Mouse (Mus musculus): ENCODE measurements around the gene Igfbpl1. TPM values are rescaled to one million over a fixed set of nuclear protein-coding genes. Genes with fewer than 3 reads are reported as not detected.

Gene Igfbpl1
- total RNA-seq, 2 experiments from 2014 or later = 37.1 to 43.7 TPM

DNA sequence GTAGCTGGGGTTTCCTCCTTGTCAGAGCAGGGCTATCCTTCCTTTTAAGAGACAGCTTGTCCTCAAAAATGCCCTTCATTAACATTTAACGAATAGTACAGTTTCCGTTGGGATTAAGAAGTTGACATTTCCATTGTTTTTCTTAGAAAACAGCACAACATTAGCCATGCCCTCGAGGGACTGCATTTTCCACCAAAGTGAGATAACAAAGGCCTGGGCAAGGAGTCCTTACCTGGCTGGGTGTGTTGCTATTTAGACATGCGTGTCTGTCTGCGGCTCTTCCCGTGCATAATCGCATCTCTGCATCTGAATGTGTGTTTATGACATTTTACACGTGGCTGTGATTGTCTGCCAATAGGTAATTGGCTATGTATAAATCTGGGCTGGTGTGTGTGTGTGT, 55.5 kb downstream of the Igfbpl1 start:
- no peak for DNase-seq (ENCODE audit: low spot score in 2 of 2)

DNA sequence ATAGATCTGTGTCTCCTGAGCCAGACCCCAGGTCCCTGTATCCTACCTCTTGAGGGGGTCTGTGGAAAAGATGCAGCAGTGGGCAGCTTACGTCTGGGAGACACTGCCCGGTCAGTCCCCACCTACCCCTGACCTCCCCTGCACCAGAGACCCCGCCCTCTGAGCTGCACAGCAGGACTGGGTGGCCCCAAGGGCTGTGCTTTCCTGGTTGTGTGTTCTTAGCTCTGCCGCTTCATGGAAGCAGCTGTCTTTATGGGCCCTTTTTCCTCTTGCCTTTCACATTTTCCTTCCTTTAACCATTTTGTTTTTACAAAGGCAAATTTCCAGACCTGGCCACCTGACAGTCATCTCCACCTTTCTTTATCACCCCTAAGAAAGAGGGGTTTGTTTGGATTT, 56.1 kb downstream of the Igfbpl1 start:
- no peak for DNase-seq (ENCODE audit: low spot score in 2 of 2)

DNA sequence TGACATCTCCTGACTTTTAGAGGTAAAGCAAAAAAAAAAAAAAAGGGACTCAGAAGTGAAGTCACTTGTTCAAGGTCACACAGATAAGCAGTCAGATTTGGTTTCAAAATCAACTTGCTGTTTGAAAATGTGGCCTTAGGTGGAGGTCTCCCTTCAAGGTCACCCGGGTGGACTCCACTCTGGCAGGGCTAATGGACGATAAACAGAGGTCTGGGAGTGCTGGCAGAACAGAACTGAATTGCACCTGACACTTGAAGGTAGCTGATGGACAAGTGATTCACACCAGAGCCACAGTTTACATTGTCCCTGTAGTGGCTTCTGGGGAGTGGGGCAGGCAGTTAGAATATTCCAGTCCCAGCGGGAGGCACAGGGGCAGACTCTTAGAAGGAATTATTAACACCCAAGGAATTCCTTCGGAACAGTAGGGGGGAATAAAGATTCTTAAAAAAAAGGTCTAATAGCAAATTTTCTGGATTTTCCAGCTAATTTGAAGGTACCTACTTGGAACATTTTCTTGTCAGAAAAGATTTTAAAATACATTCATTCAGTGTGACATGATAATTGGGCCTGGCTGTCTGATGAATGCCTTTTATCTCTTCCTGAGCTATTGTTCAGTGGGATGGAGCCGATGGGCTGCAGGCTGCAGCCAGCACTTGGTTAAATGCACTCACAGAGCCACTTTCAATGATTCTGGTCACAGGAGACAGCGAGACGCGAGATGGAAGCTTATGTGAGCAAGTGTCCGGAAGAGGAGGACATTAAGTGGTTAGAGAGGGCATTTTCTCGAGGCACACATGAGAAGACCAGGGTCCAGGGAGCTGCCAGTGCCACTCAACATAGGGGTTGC, 56.7 kb downstream of the Igfbpl1 start:
- no peak for DNase-seq (ENCODE audit: low spot score in 2 of 2)

DNA sequence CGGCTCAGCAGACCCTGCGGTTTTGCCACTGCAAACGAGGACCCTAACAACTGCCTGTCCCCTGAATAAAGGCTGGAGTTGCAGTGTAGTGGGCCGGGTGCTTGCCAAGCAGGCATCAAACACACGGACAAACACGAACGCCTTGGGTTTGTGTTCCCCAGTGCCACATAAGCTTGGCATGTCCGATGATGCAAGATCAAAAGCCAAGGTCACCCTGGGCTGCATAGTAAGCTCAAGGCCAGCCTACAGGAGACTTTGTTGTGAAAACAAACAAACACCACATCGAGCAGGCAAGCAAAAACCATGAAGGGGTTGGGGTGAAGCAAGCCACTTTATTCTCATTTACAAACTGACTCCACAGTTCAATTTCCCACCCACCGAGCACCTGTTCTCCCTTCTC, 57.6 kb downstream of the Igfbpl1 start:
- no peak for DNase-seq (ENCODE audit: low spot score in 2 of 2)

DNA sequence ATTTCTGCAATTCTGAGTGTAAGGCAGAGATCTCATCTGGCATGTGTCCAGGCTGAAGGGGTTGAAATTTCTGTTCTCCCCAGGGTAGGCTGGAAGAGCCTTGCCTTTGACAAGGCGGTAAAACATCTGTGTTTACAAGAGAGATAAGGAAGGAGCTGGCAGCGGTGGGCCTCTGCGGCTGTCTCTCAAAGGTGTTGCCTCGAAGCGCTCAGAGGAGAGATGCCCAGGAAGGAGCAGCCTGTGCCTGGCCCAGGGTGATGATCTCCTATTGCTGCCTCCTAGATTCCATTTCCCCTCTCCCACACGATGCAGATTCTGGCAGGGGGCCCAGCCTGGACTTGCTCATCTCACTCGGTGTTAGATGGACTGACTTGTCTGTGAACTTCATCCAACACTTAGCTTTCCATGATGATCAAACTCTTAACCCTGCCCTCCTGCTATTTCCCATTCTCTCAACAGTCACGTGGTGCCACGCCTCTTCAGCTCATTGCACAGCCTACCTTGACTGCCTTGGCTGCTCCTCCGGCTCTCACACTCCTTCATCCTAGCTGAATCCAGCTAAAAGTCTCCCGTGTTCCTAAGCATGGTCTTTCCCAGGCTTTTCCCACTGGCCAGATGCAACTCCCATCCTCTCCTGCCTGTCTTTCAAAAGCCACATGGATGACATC, 58.7 kb downstream of the Igfbpl1 start:
- no peak for DNase-seq (ENCODE audit: low spot score in 2 of 2)

DNA sequence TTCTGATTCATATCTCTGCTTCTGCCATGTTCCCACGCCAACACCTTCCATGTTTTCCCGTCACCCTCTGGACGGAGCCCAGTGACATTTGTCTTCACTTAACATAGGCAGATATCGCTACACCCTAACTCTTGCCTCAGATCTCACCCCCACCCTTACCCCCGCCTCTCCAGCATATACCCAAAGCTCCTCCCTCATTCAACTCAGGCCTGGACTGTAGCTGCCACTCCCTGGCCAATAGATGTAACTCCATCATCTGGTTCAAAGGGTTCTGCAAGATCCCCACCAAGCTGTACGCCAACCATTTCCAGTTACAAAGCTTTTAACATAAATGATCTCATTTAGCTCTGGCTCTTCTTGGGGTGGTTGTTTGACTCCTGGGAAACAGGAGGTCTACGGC, 59.9 kb downstream of the Igfbpl1 start:
- DNase-seq (ENCODE audit: low spot score in 2 of 2) = no peak

DNA sequence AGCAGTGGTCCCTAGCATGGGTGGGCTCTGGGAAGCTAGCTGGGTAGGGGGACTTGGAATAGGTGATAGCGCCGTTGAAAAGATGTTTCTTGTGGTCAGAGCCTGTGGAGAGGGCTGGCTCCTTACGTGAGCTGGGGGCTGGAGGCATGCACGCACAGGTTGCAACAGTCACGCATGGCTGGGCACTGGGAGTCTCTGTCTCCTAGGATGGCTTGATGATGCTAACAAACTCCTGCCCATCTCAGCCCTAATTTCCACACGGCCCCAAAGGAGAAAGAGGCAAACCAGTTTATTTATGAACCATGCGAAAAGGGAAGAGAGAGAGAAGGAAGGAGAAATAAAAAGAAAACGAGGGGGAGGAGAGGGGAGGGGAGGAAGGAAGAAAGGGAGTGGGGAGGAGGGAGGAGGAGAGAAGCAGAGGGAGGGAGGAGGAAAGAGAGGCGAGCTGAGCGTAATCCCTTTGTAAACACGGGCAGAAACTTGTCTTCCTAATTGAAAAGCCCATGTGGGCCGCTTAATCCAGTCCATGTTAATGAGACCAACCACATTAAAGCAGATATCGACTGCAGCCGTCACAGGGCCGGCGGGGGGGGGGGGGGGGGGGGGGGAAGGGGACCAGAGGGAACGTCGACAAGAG, 61.0 kb downstream of the Igfbpl1 start:
- no peak for DNase-seq (ENCODE audit: low spot score in 2 of 2)

DNA sequence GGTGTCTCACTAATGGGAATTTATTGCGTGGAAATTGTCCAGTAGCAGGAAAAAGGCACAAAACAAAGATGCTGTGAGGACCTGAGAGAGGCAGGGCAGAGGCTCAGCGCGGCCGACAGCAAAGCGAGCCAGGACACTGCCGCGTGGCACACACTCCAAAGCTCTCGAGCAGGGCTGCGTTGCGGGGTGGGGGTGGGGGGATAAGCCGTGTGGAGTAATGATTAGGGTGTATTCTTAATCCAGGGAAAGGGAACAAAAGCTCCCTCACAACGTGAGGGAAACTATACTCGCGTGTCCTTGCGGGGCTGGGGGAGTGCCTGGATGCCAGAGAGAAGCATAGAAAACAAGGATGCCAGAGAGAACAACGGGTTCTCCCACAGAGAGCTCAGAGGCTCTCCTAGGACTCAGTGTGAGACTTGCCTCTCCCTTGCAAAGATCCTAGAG, 61.6 kb downstream of the Igfbpl1 start:
- no peak for DNase-seq (ENCODE audit: low spot score in 2 of 2)

DNA sequence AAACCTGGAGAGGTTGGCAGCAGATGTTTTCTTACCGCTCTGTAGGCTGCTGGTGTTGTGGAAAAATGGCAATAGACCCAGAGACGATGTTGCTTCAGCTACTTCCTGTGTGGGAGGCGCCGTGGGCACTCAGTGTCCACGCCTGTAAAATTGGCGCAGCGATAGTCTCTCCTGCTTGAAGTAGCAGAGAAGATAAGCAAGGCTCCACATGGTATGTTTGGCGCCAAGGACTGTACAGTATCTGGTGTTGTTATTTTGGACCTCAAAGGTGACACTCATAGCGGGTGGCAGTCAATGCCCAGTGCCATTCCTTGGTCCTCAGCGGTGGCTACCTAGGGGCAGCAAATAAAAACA, 62.6 kb downstream of the Igfbpl1 start:
- DNase-seq (ENCODE audit: low spot score in 2 of 2) = no peak

DNA sequence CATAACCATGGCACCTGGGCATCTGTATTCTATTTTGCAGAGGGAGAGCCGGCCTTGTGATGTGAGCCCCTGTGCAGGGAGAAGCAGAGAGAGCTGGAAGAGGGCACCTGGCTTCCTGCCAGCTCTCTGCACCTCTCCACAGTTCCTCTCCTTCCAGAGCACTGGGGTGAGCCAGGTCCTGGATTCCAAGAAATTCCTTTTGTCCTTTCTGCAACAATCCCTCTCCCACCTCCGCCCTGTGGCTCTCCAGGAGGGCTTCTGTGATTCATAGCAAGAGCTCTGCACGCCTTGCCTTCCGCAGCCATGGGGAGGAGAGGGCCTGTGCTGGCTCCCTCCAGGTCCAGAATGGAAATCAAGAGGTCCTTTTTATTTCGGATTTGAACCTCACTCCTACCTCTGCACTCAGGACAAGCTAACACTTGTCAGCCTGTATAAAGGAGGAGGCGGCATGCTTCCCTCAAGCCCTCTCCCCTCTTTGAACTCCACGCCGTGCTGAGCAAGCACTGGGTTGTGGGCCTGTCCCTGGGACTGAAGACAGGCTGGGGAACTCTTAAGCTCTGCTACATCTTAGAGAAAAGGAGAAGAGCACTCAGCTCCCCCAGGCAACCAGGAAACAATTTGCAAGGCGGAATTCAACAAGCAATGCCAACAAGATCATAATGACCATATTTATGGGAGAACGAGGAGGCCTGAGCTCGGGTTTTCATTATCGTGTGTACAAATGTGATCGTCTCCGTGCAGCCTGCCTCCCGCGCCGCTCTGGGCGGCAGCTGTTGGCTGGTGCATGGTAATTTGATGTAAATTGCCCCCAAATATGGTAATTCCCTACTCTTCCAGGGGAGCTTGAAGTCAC, 63.2 kb downstream of the Igfbpl1 start:
- DNase-seq (ENCODE audit: low spot score in 2 of 2) = no peak

DNA sequence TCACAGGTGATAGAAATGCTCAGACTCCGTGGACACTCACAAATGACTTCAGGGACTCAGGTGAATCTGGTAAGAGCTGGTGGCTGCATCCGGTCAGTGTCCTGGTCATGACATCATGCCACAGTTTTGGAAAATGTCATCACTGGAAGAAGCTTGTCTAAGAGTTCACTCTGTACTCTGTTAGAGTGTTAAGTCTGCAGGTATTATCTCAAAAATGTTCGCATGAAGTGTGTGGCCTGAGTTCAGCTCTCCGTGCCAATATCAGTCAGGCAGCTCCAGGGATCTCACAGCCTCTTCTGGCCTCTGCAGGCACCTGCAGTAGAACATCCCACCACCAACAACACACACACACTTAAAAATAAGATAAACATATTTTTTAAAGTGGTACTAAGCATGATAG, 64.1 kb downstream of the Igfbpl1 start:
- no peak for DNase-seq (ENCODE audit: low spot score in 2 of 2)

Other genes starting within 250 kb of the Igfbpl1 start
- 10 to 100 TPM; 11.0 to 16.0 TPM for gene Aldh1b1, start 27.9 kb downstream of the Igfbpl1 start, total RNA-seq (2021)
- not detected for gene Stra6l, start 21.7 kb upstream of the Igfbpl1 start, total RNA-seq (2021)
- gene Ccdc180, start 63.4 kb upstream of the Igfbpl1 start, total RNA-seq (2021) = under 1 TPM; 0.38 to 0.71 TPM
- gene Tdrd7, start 138.4 kb upstream of the Igfbpl1 start, total RNA-seq (2021) = 10 to 100 TPM; 25.9 to 26.2 TPM
- 10 to 100 TPM; 11.9 to 13.5 TPM for gene Tmod1, start 212.0 kb upstream of the Igfbpl1 start, total RNA-seq (2021)